Mouse (Mus musculus): ENCODE results near the gene Vegfb.

The Vegfb gene

GRCm38 (mm10) chr19:6941372-6942248 lies 45.8 kb downstream of the Vegfb start, which contains the start of gene Bad:
TSS of gene Bad (plus strand) at chr19:6941861.
- DNase-seq (ENCODE audit: low read depth, low spot score): peak; percentile 89

- DNase-seq (ENCODE audit: low read depth, low spot score): peak; percentile 21
Observed at GRCm38 (mm10) chr19:6940396-6941351, 46.8 kb downstream of the Vegfb start.

DNA sequence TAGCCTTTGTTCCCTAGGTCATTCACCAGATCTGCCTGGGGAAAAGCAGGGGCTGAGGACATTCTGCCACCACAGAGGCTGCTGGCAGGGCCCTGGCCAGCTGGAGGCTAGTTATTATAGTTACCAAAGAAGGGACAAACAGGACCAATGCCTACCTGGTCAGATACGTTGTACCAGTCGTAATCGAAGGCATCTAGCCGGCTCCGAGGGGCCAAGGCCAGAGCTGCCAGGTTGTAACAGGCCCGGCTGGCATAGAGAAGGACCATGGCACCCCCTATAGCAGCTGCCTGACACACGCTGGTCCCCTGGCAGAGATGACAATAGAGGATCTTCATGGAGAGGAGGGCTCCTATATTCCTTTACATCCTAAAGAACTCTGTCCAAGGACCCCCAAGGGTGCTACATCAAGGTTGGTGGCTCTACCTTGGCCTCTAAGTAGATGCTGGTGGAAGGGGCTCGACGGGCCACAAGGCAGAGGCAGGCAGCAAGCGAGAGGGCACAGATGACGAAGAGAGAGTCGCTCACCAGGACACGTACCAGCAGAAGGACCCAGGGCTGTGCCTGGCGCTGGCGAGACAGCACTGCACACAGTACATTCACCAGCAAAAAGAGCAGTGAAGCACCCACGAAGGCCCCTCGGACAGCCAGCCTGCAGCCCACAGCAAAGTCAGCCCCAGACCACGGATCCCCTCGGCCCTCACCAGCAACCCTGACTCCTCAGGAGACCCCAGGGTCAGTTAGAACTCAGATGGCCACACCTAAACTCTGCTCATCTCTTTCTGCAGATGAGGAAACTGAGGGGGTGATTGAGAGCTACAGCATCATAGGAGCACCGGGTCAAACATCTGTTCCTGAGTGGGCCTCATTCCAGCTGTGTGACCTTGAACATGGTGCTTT lies 48.1 kb downstream of the Vegfb start:
- no peak for DNase-seq (ENCODE audit: low read depth, low spot score)

GRCm38 (mm10) chr19:6937541-6938465 lies 49.6 kb downstream of the Vegfb start:
- DNase-seq (ENCODE audit: low read depth, low spot score): peak; percentile 27

- peak; percentile 68 for DNase-seq (ENCODE audit: low read depth, low spot score)
Observed at GRCm38 (mm10) chr19:6936299-6936698, 51.2 kb downstream of the Vegfb start.

- no peak for DNase-seq (ENCODE audit: low read depth, low spot score)
Observed at GRCm38 (mm10) chr19:6934195-6934977, 53.1 kb downstream of the Vegfb start, which contains the start of gene Kcnk4. TSS of gene Kcnk4 (minus strand) at chr19:6934515.

GRCm38 (mm10) chr19:6933436-6934194 lies 53.8 kb downstream of the Vegfb start:
- peak; percentile 36 for DNase-seq (ENCODE audit: low read depth, low spot score)

- DNase-seq (ENCODE audit: low read depth, low spot score): no peak
Observed at GRCm38 (mm10) chr19:6933102-6933435, 54.4 kb downstream of the Vegfb start.
